Mouse (Mus musculus): Measurements from ENCODE around the gene Axin2. TPM values are rescaled to one million over a fixed set of nuclear protein-coding genes. Genes with fewer than 3 reads are reported as not detected.

Gene Axin2
- total and polyA plus RNA-seq, 3 experiments = 14.2 to 29.9 (median 16.6) TPM

GRCm38 (mm10) chr11:108877520-108877919 is 42.6 kb upstream of the Axin2 start (continued):
- no peak for TF ChIP-seq MAZ (IDR thresholded peaks at IDR 0.05; ENCODE audit: low read depth, low read length)
- TF ChIP-seq USF2 (conservative IDR thresholded peaks at IDR 0.05; ENCODE audit: low read depth, low read length) = no peak
- no peak for TF ChIP-seq ZKSCAN1 (IDR thresholded peaks at IDR 0.05; ENCODE audit: borderline replicate concordance, low read depth, low read length)
- no peak for TF ChIP-seq PAX5 (IDR thresholded peaks at IDR 0.05; ENCODE audit: low read length)
- no peak for TF ChIP-seq POLR2AphosphoS2 (IDR thresholded peaks at IDR 0.05; ENCODE audit: low read depth, low read length)
- TF ChIP-seq EP300 (IDR thresholded peaks at IDR 0.05; ENCODE audit: low read length) = peak; percentile 81
- no peak for TF ChIP-seq SIN3A (IDR thresholded peaks at IDR 0.05; ENCODE audit: low read length)
- no peak for TF ChIP-seq POLR2A (IDR thresholded peaks at IDR 0.05; ENCODE audit: low read depth, low read length)
- no peak for TF ChIP-seq CHD2 (IDR thresholded peaks at IDR 0.05; ENCODE audit: low read length)

GRCm38 (mm10) chr11:108880546-108880945 is 39.6 kb upstream of the Axin2 start:
- no peak overlapping the region for H3K27ac ChIP-seq (ENCODE audit: insufficient read depth, low read depth)
- in situ Hi-C loops (cut with MboI; ENCODE audit: low pct_ligation_motif_present, low pct_unique_long_range_greater_than_20kb, low sequenced_read_pairs) = no loop called here
- no peak for TF ChIP-seq MEF2A (IDR thresholded peaks at IDR 0.05; ENCODE audit: borderline replicate concordance, low read depth, low read length)
- no peak for TF ChIP-seq CHD2 (IDR thresholded peaks at IDR 0.05; ENCODE audit: low read length)
- no peak for TF ChIP-seq BHLHE40 (IDR thresholded peaks at IDR 0.05; ENCODE audit: low read depth, low read length)
- no peak for TF ChIP-seq E2F4 (IDR thresholded peaks at IDR 0.05; ENCODE audit: insufficient replicate concordance, low read depth, low read length)
- no peak for TF ChIP-seq KAT2A (IDR thresholded peaks at IDR 0.05; ENCODE audit: insufficient replicate concordance, low read length)
- no peak for TF ChIP-seq ZC3H11A (IDR thresholded peaks at IDR 0.05; ENCODE audit: low read depth, low read length)
- no peak for TF ChIP-seq ZMIZ1 (IDR thresholded peaks at IDR 0.05; ENCODE audit: low read depth, low read length)
- no peak for TF ChIP-seq GABPA (IDR thresholded peaks at IDR 0.05; ENCODE audit: insufficient replicate concordance, low read depth, low read length)
- H3K9me3 ChIP-seq (replicated peaks; ENCODE audit: low read length) = peaks cover 2% of the 10 kb centered on the region
- no peak overlapping the region for H3K4me3 ChIP-seq (replicated peaks in 1 of 3; ENCODE audit: low read depth in 2 of 3, low read length in 2 of 3, poor library complexity in 1 of 3)
- no peaks in the 10 kb centered on the region for H3K79me2 ChIP-seq (replicated peaks; ENCODE audit: control insufficient read depth, extremely low read depth, insufficient read depth, poor library complexity, severe bottlenecking)
- no peak overlapping the region for H3K4me2 ChIP-seq (ENCODE audit: insufficient read depth, low read depth, poor library complexity, severe bottlenecking)
- H3K36me3 ChIP-seq (replicated peaks in 1 of 2; ENCODE audit: control insufficient read depth in 1 of 2, insufficient read depth in 1 of 2, low read length in 1 of 2) = no peaks in the 10 kb centered on the region
- no peak for DNase-seq (ENCODE audit: extremely low read depth)
- H3K9ac ChIP-seq (ENCODE audit: insufficient read depth, low read depth) = no peak overlapping the region
- dilution Hi-C loops (cut with MboI; ENCODE audit: extremely low pct_ligation_motif_present, extremely low pct_unique_long_range_greater_than_20kb, low sequenced_read_pairs) = no loop called here
- peaks cover 7 to 56% of the 10 kb centered on the region in 2 experiments for H3K4me1 ChIP-seq (ENCODE audit: control insufficient read depth in 1 of 2, insufficient read depth in 2 of 2)
- no peaks in the 10 kb centered on the region for H3K27me3 ChIP-seq (replicated peaks)

- H3K9ac ChIP-seq (ENCODE audit: insufficient read depth, low read depth) = no peak overlapping the region
- no peak for DNase-seq (ENCODE audit: extremely low read depth)
- H3K4me2 ChIP-seq (ENCODE audit: insufficient read depth, low read depth, poor library complexity, severe bottlenecking) = no peak overlapping the region
- no peak overlapping the region for H3K4me3 ChIP-seq (replicated peaks in 1 of 3; ENCODE audit: low read depth in 2 of 3, low read length in 2 of 3, poor library complexity in 1 of 3)
- in situ Hi-C loops (cut with MboI; ENCODE audit: low pct_ligation_motif_present, low pct_unique_long_range_greater_than_20kb, low sequenced_read_pairs) = no loop called here
- peaks cover 7 to 45% of the 10 kb centered on the region in 2 experiments for H3K4me1 ChIP-seq (ENCODE audit: control insufficient read depth in 1 of 2, insufficient read depth in 2 of 2)
- H3K79me2 ChIP-seq (replicated peaks; ENCODE audit: control insufficient read depth, extremely low read depth, insufficient read depth, poor library complexity, severe bottlenecking) = no peaks in the 10 kb centered on the region
- no peaks in the 10 kb centered on the region for H3K36me3 ChIP-seq (replicated peaks in 1 of 2; ENCODE audit: control insufficient read depth in 1 of 2, insufficient read depth in 1 of 2, low read length in 1 of 2)
- H3K9me3 ChIP-seq (replicated peaks; ENCODE audit: low read length) = peaks cover 2% of the 10 kb centered on the region
- dilution Hi-C loops (cut with MboI; ENCODE audit: extremely low pct_ligation_motif_present, extremely low pct_unique_long_range_greater_than_20kb, low sequenced_read_pairs) = no loop called here
- no peaks in the 10 kb centered on the region for H3K27me3 ChIP-seq (replicated peaks)
- no peak for TF ChIP-seq MAFK (IDR thresholded peaks at IDR 0.05; ENCODE audit: insufficient replicate concordance, low read length)
- TF ChIP-seq SIN3A (IDR thresholded peaks at IDR 0.05; ENCODE audit: low read length) = no peak
- no peak overlapping the region for H3K27ac ChIP-seq (ENCODE audit: insufficient read depth, low read depth)
Observed at GRCm38 (mm10) chr11:108881662-108882061, 38.5 kb upstream of the Axin2 start.
